Mouse (Mus musculus) adrenal gland, postnatal 10 days (tissue): Measurements from ENCODE around the gene Specc1. TPM values are rescaled to one million over a fixed set of nuclear protein-coding genes. Genes with fewer than 3 reads are reported as not detected.

Experiments
- DNase-seq: peaks from one replicate; pipeline ENCODE4 v3.0.0; 2021; ENCODE audit warnings: mixed read lengths
- total RNA-seq, 2 experiments: library from RNA; stranded (reverse); gene quantifications; 2 replicates each; pipeline ENCODE4 v1.2.3; 2021

The Specc1 gene
- total RNA-seq, 2 experiments from 2014 or later: 9.7 to 12.4 TPM

- no peak for DNase-seq
Observed at GRCm38 (mm10) chr11:62050356-62051330, 94.1 kb downstream of the Specc1 start.

- DNase-seq: no peak
Observed at GRCm38 (mm10) chr11:62051487-62051886, 94.9 kb downstream of the Specc1 start.

- no peak for DNase-seq
Observed at GRCm38 (mm10) chr11:62053928-62054327, 97.4 kb downstream of the Specc1 start.

- DNase-seq: no peak
Observed at GRCm38 (mm10) chr11:62064565-62064964, 108.0 kb downstream of the Specc1 start.

- DNase-seq: no peak
Observed at GRCm38 (mm10) chr11:62065655-62066054, 109.1 kb downstream of the Specc1 start.

- no peak for DNase-seq
Observed at GRCm38 (mm10) chr11:62069554-62069953, 113.0 kb downstream of the Specc1 start.

GRCm38 (mm10) chr11:62070206-62070605, 113.6 kb downstream of the Specc1 start:
- peak; percentile 19 for DNase-seq

- DNase-seq: no peak
Observed at GRCm38 (mm10) chr11:62072406-62072805, 115.8 kb downstream of the Specc1 start.

- DNase-seq: peak; percentile 12
Observed at GRCm38 (mm10) chr11:62073575-62074140, 117.1 kb downstream of the Specc1 start.

GRCm38 (mm10) chr11:62074578-62074977, 118.0 kb downstream of the Specc1 start:
- no peak for DNase-seq

GRCm38 (mm10) chr11:62075071-62075470, 118.5 kb downstream of the Specc1 start:
- DNase-seq: no peak

GRCm38 (mm10) chr11:62075551-62075950, 119.0 kb downstream of the Specc1 start:
- DNase-seq: no peak

- peak; percentile 99 for DNase-seq
Observed at GRCm38 (mm10) chr11:62076345-62077156, 120.0 kb downstream of the Specc1 start.

- DNase-seq: no peak
Observed at GRCm38 (mm10) chr11:62077157-62077865, 120.7 kb downstream of the Specc1 start.

- no peak for DNase-seq
Observed at GRCm38 (mm10) chr11:62078371-62078770, 121.8 kb downstream of the Specc1 start.

- no peak for DNase-seq
Observed at GRCm38 (mm10) chr11:62079100-62079857, 122.7 kb downstream of the Specc1 start.

GRCm38 (mm10) chr11:62080476-62080875, 123.9 kb downstream of the Specc1 start:
- no peak for DNase-seq

- no peak for DNase-seq
Observed at GRCm38 (mm10) chr11:62086648-62087047, 130.1 kb downstream of the Specc1 start.

GRCm38 (mm10) chr11:62087051-62087450, 130.5 kb downstream of the Specc1 start:
- DNase-seq: no peak

GRCm38 (mm10) chr11:62088651-62089050, 132.1 kb downstream of the Specc1 start:
- DNase-seq: no peak

- DNase-seq: no peak
Observed at GRCm38 (mm10) chr11:62090321-62090720, 133.8 kb downstream of the Specc1 start.
